Mouse (Mus musculus): ENCODE results near the gene Rgs10. TPM values are rescaled to one million over a fixed set of nuclear protein-coding genes. Genes with fewer than 3 reads are reported as not detected.

Gene Rgs10
- polyA plus RNA-seq, 1 experiment from 2014 or later = 29.4 TPM

DNA sequence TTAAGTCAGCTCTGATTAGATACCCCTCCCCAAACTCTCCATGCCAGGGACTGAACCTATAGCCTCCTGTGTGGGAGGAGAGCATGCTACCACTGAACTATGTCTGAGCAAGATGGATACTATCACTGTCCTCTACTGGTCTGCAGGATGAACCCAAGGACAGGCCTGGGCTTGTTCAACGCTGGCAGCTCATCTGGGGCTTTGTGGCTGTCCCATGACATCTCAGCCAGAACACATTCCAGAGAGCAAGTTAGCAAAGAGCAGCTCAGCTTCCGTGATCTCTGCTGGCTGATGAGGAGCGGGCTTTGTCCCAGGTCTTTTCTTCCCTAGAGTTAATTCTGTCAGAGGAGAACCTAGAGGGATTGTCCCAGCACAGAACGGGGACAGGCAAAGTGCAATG lies 55.6 kb downstream of the Rgs10 start:
- ATAC-seq (replicated peaks; ENCODE audit: low FRiP score, low TSS enrichment, low read depth) (no peak), DNase-seq (ENCODE audit: low spot score) (no peak)
- no peak overlapping the region for H3K4me2 ChIP-seq (ENCODE audit: low read length)
- no peaks in the 10 kb centered on the region for H3K9me3 ChIP-seq (ENCODE audit: control insufficient read depth, low read length)
- no peaks in the 10 kb centered on the region for H3K27me3 ChIP-seq (replicated peaks; ENCODE audit: control insufficient read depth, insufficient read depth, low read length)
- no peaks in the 10 kb centered on the region for H3K36me3 ChIP-seq (ENCODE audit: control insufficient read depth, insufficient read depth, low read length)
- H3K9ac ChIP-seq (ENCODE audit: low read length) = no peak overlapping the region
- no peak overlapping the region for H3K27ac ChIP-seq (ENCODE audit: low read depth)
- 64% methylated on average over 4 of the region's 4 CpGs for WGBS
- H3K4me1 ChIP-seq (replicated peaks; ENCODE audit: control insufficient read depth, insufficient read depth, low read length) = no peaks in the 10 kb centered on the region
- H3K4me3 ChIP-seq (ENCODE audit: low read depth, low read length) = no peak overlapping the region

- Histone ChIP-seq H3K36me3 (ENCODE audit: control insufficient read depth, insufficient read depth, low read length) (no peaks in the 10 kb centered on the region), H3K4me1 (replicated peaks; ENCODE audit: control insufficient read depth, insufficient read depth, low read length) (no peaks in the 10 kb centered on the region), H3K9me3 (ENCODE audit: control insufficient read depth, low read length) (no peaks in the 10 kb centered on the region), H3K4me2 (ENCODE audit: low read length) (no peak overlapping the region), H3K4me3 (ENCODE audit: low read depth, low read length) (no peak overlapping the region), H3K9ac (ENCODE audit: low read length) (no peak overlapping the region), H3K27me3 (replicated peaks; ENCODE audit: control insufficient read depth, insufficient read depth, low read length) (no peaks in the 10 kb centered on the region), H3K27ac (ENCODE audit: low read depth) (no peak overlapping the region)
- 73% methylated on average over 9 of the region's 9 CpGs for WGBS
- ATAC-seq (replicated peaks; ENCODE audit: low FRiP score, low TSS enrichment, low read depth) (no peak), DNase-seq (ENCODE audit: low spot score) (peak; percentile 36)
Measured at GRCm38 (mm10) chr7:128359741-128360140, 58.8 kb downstream of the Rgs10 start.

DNA sequence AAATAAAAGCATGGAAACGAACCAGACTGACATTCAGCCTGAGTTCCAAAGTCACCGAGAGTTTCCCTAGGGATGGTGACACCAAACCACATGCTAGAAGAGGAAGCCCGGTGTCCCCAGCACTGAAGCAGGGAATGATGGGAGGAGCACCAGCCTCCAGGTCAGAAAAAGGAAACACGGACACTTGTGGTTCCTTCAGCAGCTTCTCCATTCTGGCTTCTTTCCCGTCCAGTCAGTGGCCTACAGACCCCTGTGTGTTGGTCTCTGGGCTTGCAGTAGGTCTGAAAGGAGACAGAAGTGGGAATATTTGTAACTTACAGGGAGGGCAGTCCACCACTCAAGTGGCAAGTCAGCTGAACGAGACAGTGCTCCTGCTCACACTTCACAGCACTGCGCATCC lies 59.4 kb downstream of the Rgs10 start:
- Histone ChIP-seq H3K27ac (ENCODE audit: low read depth) (no peak overlapping the region), H3K4me2 (ENCODE audit: low read length) (no peak overlapping the region), H3K27me3 (replicated peaks; ENCODE audit: control insufficient read depth, insufficient read depth, low read length) (no peaks in the 10 kb centered on the region), H3K4me1 (replicated peaks; ENCODE audit: control insufficient read depth, insufficient read depth, low read length) (no peaks in the 10 kb centered on the region), H3K9ac (ENCODE audit: low read length) (no peak overlapping the region), H3K4me3 (ENCODE audit: low read depth, low read length) (no peak overlapping the region), H3K9me3 (ENCODE audit: control insufficient read depth, low read length) (no peaks in the 10 kb centered on the region), H3K36me3 (ENCODE audit: control insufficient read depth, insufficient read depth, low read length) (no peaks in the 10 kb centered on the region)
- 71% methylated on average over 7 of the region's 7 CpGs for WGBS
- DNase-seq (ENCODE audit: low spot score) (peak; percentile 46), ATAC-seq (replicated peaks; ENCODE audit: low FRiP score, low TSS enrichment, low read depth) (no peak)

DNA sequence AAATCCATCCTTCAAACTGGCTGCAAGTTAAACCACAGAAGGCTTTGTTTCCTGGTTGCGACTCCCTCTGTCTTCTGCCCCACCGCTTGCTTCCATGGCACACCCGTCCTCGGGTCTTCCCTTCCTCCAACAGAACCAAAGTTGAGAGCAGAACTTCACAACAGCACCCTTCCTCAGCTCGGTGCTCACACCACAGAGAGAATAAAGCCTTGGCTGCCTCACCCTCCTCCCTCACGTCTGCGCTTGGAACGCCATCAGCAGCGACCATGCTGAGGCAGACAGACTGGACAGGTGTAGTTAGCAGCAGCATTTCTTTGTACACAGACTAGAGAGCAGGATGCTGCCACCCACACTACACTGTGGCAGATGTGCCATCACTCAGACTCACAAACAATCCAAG lies 59.8 kb downstream of the Rgs10 start:
- Histone ChIP-seq H3K36me3 (ENCODE audit: control insufficient read depth, insufficient read depth, low read length) (no peaks in the 10 kb centered on the region), H3K9ac (ENCODE audit: low read length) (no peak overlapping the region), H3K4me3 (ENCODE audit: low read depth, low read length) (no peak overlapping the region), H3K9me3 (ENCODE audit: control insufficient read depth, low read length) (no peaks in the 10 kb centered on the region), H3K4me2 (ENCODE audit: low read length) (no peak overlapping the region), H3K27me3 (replicated peaks; ENCODE audit: control insufficient read depth, insufficient read depth, low read length) (no peaks in the 10 kb centered on the region), H3K27ac (ENCODE audit: low read depth) (no peak overlapping the region), H3K4me1 (replicated peaks; ENCODE audit: control insufficient read depth, insufficient read depth, low read length) (no peaks in the 10 kb centered on the region)
- DNase-seq (ENCODE audit: low spot score) = peak; percentile 40
- no peak for ATAC-seq (replicated peaks; ENCODE audit: low FRiP score, low TSS enrichment, low read depth)
- WGBS = 77% methylated on average over 9 of the region's 9 CpGs

GRCm38 (mm10) chr7:128356868-128357755 lies 61.4 kb downstream of the Rgs10 start:
- Histone ChIP-seq H3K9me3 (ENCODE audit: control insufficient read depth, low read length) (no peaks in the 10 kb centered on the region), H3K4me2 (ENCODE audit: low read length) (no peak overlapping the region), H3K27ac (ENCODE audit: low read depth) (no peak overlapping the region), H3K4me1 (replicated peaks; ENCODE audit: control insufficient read depth, insufficient read depth, low read length) (no peaks in the 10 kb centered on the region), H3K36me3 (ENCODE audit: control insufficient read depth, insufficient read depth, low read length) (no peaks in the 10 kb centered on the region), H3K9ac (ENCODE audit: low read length) (no peak overlapping the region), H3K27me3 (replicated peaks; ENCODE audit: control insufficient read depth, insufficient read depth, low read length) (no peaks in the 10 kb centered on the region), H3K4me3 (ENCODE audit: low read depth, low read length) (no peak overlapping the region)
- WGBS = 73% methylated on average over 9 of the region's 9 CpGs
- ATAC-seq (replicated peaks; ENCODE audit: low FRiP score, low TSS enrichment, low read depth) (no peak), DNase-seq (ENCODE audit: low spot score) (peak; percentile 51)

DNA sequence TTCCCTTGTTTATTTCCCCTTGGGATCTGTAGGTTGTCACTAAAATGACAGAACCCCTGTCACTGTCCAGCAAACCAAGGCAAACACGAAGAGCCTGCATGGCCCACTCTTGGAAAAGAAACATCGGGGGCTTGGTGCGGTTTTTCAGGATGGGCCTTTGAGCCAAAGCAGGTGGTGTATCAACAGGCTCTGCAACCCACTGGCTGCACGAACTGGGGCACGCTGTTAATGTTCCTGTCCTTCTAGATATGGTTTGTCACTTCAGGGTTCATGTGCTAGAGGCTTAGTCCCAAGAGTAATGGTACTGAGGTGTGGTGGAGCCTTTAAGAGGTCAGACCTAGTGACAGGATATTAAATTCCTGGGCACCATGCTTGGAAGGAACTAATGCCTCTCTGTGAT lies 63.1 kb downstream of the Rgs10 start:
- no peak overlapping the region for H3K27ac ChIP-seq (ENCODE audit: low read depth)
- H3K9me3 ChIP-seq (ENCODE audit: control insufficient read depth, low read length) = no peaks in the 10 kb centered on the region
- ATAC-seq (replicated peaks; ENCODE audit: low FRiP score, low TSS enrichment, low read depth) = no peak
- H3K4me1 ChIP-seq (replicated peaks; ENCODE audit: control insufficient read depth, insufficient read depth, low read length) = no peaks in the 10 kb centered on the region
- H3K4me3 ChIP-seq (ENCODE audit: low read depth, low read length) = no peak overlapping the region
- no peaks in the 10 kb centered on the region for H3K36me3 ChIP-seq (ENCODE audit: control insufficient read depth, insufficient read depth, low read length)
- 59% methylated on average over 5 of the region's 5 CpGs for WGBS
- DNase-seq (ENCODE audit: low spot score) = no peak
- no peak overlapping the region for H3K4me2 ChIP-seq (ENCODE audit: low read length)
- H3K27me3 ChIP-seq (replicated peaks; ENCODE audit: control insufficient read depth, insufficient read depth, low read length) = no peaks in the 10 kb centered on the region
- no peak overlapping the region for H3K9ac ChIP-seq (ENCODE audit: low read length)

DNA sequence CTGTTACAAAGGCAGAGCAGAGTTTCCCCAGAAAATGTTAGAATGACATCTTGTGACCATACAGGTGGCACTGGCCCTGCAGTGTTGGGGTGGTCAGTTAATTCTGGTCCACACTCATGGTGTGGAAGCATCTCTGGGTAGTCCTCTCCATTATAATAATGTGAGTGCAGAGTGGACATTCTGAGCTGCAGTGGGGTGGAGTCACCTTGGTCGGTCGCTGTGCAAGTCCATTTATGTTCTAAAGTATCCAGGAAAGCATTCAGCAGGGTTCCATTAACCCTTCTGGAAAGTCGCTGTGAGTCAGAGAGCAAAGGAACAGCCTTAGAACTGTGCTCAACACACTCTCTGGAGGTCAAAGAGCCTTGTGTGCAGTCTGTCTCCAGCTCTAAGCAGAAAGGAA lies 65.8 kb downstream of the Rgs10 start:
- H3K4me3 ChIP-seq (ENCODE audit: low read depth, low read length) = no peak overlapping the region
- no peaks in the 10 kb centered on the region for H3K36me3 ChIP-seq (ENCODE audit: control insufficient read depth, insufficient read depth, low read length)
- 0 out of 2 replicates have a peak, but pooled peaks cover 4% of the 10 kb centered on the region for H3K4me1 ChIP-seq (replicated peaks; ENCODE audit: control insufficient read depth, insufficient read depth, low read length)
- no peaks in the 10 kb centered on the region for H3K9me3 ChIP-seq (ENCODE audit: control insufficient read depth, low read length)
- H3K9ac ChIP-seq (ENCODE audit: low read length) = no peak overlapping the region
- H3K27me3 ChIP-seq (replicated peaks; ENCODE audit: control insufficient read depth, insufficient read depth, low read length) = no peaks in the 10 kb centered on the region
- ATAC-seq (replicated peaks; ENCODE audit: low FRiP score, low TSS enrichment, low read depth) (no peak), DNase-seq (ENCODE audit: low spot score) (peak; percentile 41)
- H3K27ac ChIP-seq (ENCODE audit: low read depth) = no peak overlapping the region
- H3K4me2 ChIP-seq (ENCODE audit: low read length) = no peak overlapping the region
- WGBS = 71% methylated on average over 3 of the region's 3 CpGs

GRCm38 (mm10) chr7:128351176-128351575 lies 67.4 kb downstream of the Rgs10 start:
- no peaks in the 10 kb centered on the region for H3K9me3 ChIP-seq (ENCODE audit: control insufficient read depth, low read length)
- H3K36me3 ChIP-seq (ENCODE audit: control insufficient read depth, insufficient read depth, low read length) = no peaks in the 10 kb centered on the region
- no peak overlapping the region for H3K9ac ChIP-seq (ENCODE audit: low read length)
- no peak overlapping the region for H3K27ac ChIP-seq (ENCODE audit: low read depth)
- no peak overlapping the region for H3K4me2 ChIP-seq (ENCODE audit: low read length)
- no peak overlapping the region for H3K4me3 ChIP-seq (ENCODE audit: low read depth, low read length)
- no peaks in the 10 kb centered on the region for H3K27me3 ChIP-seq (replicated peaks; ENCODE audit: control insufficient read depth, insufficient read depth, low read length)
- 74% methylated on average over 5 of the region's 5 CpGs for whole genome bisulfite sequencing
- H3K4me1 ChIP-seq (replicated peaks; ENCODE audit: control insufficient read depth, insufficient read depth, low read length) = 0 out of 2 replicates have a peak, but pooled peaks cover 4% of the 10 kb centered on the region
- ATAC-seq (replicated peaks; ENCODE audit: low FRiP score, low TSS enrichment, low read depth) (no peak), DNase-seq (ENCODE audit: low spot score) (no peak)

DNA sequence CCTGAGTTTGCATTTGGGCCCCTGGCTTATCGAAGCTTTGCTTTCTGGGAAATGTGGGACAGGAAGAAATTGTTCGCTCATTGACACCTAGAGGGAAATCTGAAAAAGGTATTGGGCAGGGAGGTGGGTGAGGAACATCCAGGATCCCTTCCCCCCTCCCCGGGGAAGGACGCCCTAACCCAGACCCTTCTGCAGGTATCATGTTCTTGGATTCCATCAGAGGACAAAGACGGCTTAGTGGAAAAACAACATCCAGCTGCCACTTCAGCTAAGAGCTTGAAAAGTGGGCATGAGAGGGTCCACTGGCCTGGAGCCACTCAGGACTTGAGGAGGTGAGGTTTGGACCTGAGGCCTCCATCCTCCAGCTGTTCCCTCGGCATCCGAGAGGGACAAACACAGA lies 68.2 kb downstream of the Rgs10 start:
- no peaks in the 10 kb centered on the region for H3K36me3 ChIP-seq (ENCODE audit: control insufficient read depth, insufficient read depth, low read length)

More for the DNA sequence above, 68.2 kb downstream of the Rgs10 start:
- Histone ChIP-seq H3K4me3 (ENCODE audit: low read depth, low read length) (no peak overlapping the region), H3K9ac (ENCODE audit: low read length) (no peak overlapping the region), H3K4me1 (replicated peaks; ENCODE audit: control insufficient read depth, insufficient read depth, low read length) (0 out of 2 replicates have a peak, but pooled peaks cover 4% of the 10 kb centered on the region), H3K4me2 (ENCODE audit: low read length) (no peak overlapping the region), H3K27ac (ENCODE audit: low read depth) (no peak overlapping the region), H3K27me3 (replicated peaks; ENCODE audit: control insufficient read depth, insufficient read depth, low read length) (no peaks in the 10 kb centered on the region), H3K9me3 (ENCODE audit: control insufficient read depth, low read length) (no peaks in the 10 kb centered on the region)
- no peak for ATAC-seq (replicated peaks; ENCODE audit: low FRiP score, low TSS enrichment, low read depth)
- peak; percentile 46 for DNase-seq (ENCODE audit: low spot score)
- WGBS = 82% methylated on average over 7 of the region's 7 CpGs
